Mouse (Mus musculus): ENCODE results near the gene Gm20837. TPM values are rescaled to one million over a fixed set of nuclear protein-coding genes. Genes with fewer than 3 reads are reported as not detected.
"Not testable (repeated sequence)": the region's sequence is repeated elsewhere in the genome, so short reads cannot be mapped to it uniquely, and the experiment has no call there.

The Gm20837 gene
- polyA plus RNA-seq (2015; fragmentation: Nextera tagmentation; extraction: Ambion mirVana): not detected in 2 replicates

DNA sequence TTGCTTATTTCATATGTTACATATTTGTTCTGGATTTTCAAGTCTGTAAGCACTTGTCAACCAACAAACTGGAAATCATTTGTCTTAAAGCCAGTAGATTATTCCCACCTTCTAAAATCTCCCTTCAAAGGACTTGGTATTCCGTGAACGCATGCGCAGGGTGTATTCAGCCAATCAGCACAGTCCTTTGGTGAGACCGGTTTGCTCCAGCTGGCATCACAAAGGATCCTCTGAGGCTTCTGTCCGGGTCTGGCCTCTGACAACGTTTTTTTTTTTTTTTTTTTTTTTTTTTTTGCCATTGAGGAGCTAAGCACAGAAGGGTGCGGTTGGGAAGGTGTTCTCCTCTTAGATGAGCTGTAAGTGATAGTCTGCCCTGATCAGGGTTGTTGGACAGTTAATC, at the start of gene Gm20837:
TSS of gene Gm20837 (plus strand) at position 301 of the 400 bp plus-strand sequence.
- H3K27me3 ChIP-seq (replicated peaks); H3K4me2 ChIP-seq; ATAC-seq (ENCODE audit: extremely low read depth, insufficient number of reproducible peaks, low FRiP score, low TSS enrichment); H3K9me3 ChIP-seq; H3K27ac ChIP-seq (replicated peaks); H3K4me1 ChIP-seq; H3K36me3 ChIP-seq; H3K4me3 ChIP-seq; H3K9ac ChIP-seq: not testable (repeated sequence)
- WGBS: no CpG with 5 or more reads among the region's 7 CpGs
